In genomic region chr11:116523699-116524189, GRCm38 (mm10) we compare ENCODE assay signal across 9 mouse cellular contexts. TPM values are rescaled to one million over a fixed set of nuclear protein-coding genes. Genes with fewer than 3 reads are reported as not detected.
A peak's percentile ranks its signal among the peaks of the same experiment; 100 is the strongest.
DNase-seq lines count a peak whose midpoint lies in the region; ATAC-seq and TF ChIP-seq lines count a peak whose summit lies in the region.
"Had no signal": no experiment of that assay in that cellular context is flagged by ENCODE, and none has a peak within 500 bp of the region (broad histone marks: within the 10 kb centered on the region; RNA-seq: fewer than 3 reads in every experiment).

No protein-coding gene starts in this region.

- H3K27me3 ChIP-seq in liver, embryonic 12.5 days (replicated peaks): peaks cover 71% of the 10 kb centered on the region
- H3K27me3 ChIP-seq in liver, postnatal 0 days (ENCODE audit: insufficient read depth, low read length): peaks cover 8% of the 10 kb centered on the region; the same call in 1 of the 2 replicates
- H3K27me3 ChIP-seq in intestine, postnatal 0 days (replicated peaks; ENCODE audit: control insufficient read depth, insufficient read depth, low read length): no peaks in the 10 kb centered on the region
- no peaks in the 10 kb centered on the region for H3K27me3 ChIP-seq in stomach, embryonic 14.5 days (ENCODE audit: control insufficient read depth, insufficient read depth, low read length)
- H3K27me3 ChIP-seq: hindbrain, embryonic 15.5 days had no signal

- no peak for DNase-seq in liver, postnatal 0 days
- peak; percentile 90 for DNase-seq in fibroblast of lung, adult 2 months (ENCODE audit: low read depth)
- no peak for DNase-seq in c-Kit-positive CD71-positive TER-119-positive erythroid progenitor cells, embryonic 14.5 days (ENCODE audit: low spot score)
- no peak for DNase-seq in urinary bladder, postnatal 36 days (ENCODE audit: low spot score in 2 of 2)

- no peaks in the 10 kb centered on the region for H3K36me3 ChIP-seq in liver, embryonic 12.5 days
- no peaks in the 10 kb centered on the region for H3K36me3 ChIP-seq in liver, postnatal 0 days (replicated peaks; ENCODE audit: insufficient read depth, low read length)
- H3K36me3 ChIP-seq in intestine, postnatal 0 days (ENCODE audit: control insufficient read depth, insufficient read depth): no peaks in the 10 kb centered on the region
- H3K36me3 ChIP-seq in stomach, embryonic 14.5 days (ENCODE audit: control insufficient read depth, insufficient read depth, low read length): no peaks in the 10 kb centered on the region
- H3K36me3 ChIP-seq: hindbrain, embryonic 15.5 days had no signal

- TF ChIP-seq EP300 in liver, postnatal 0 days (IDR thresholded peaks at IDR 0.05; ENCODE audit: low read depth): no peak

- no peak overlapping the region for H3K9ac ChIP-seq in liver, embryonic 12.5 days
- H3K9ac ChIP-seq in liver, postnatal 0 days (replicated peaks): no peak overlapping the region
- no peak overlapping the region for H3K9ac ChIP-seq in intestine, postnatal 0 days (ENCODE audit: low read depth, low read length)
- H3K9ac ChIP-seq in stomach, embryonic 14.5 days (replicated peaks; ENCODE audit: low read depth, low read length): no peak overlapping the region
- H3K9ac ChIP-seq: hindbrain, embryonic 15.5 days had no signal

- TF ChIP-seq CTCF in liver, postnatal 0 days (IDR thresholded peaks at IDR 0.05; ENCODE audit: low read depth): no peak
- TF ChIP-seq CTCF in intestine, postnatal 0 days (IDR thresholded peaks at IDR 0.05; ENCODE audit: low read depth): 0 out of 2 replicates have a peak, but pooled peaks have one; percentile 1

- H3K4me2 ChIP-seq in liver, embryonic 12.5 days: no peak overlapping the region
- H3K4me2 ChIP-seq in liver, postnatal 0 days (ENCODE audit: low read depth, low read length): no peak overlapping the region
- no peak overlapping the region for H3K4me2 ChIP-seq in intestine, postnatal 0 days (replicated peaks; ENCODE audit: low read depth)
- H3K4me2 ChIP-seq in stomach, embryonic 14.5 days (replicated peaks; ENCODE audit: low read depth, low read length): no peak overlapping the region
- H3K4me2 ChIP-seq: hindbrain, embryonic 15.5 days had no signal

- H3K4me3 ChIP-seq in liver, embryonic 12.5 days: no peak overlapping the region
- no peak overlapping the region for H3K4me3 ChIP-seq in liver, postnatal 0 days (ENCODE audit: low read depth, low read length)
- H3K4me3 ChIP-seq in intestine, postnatal 0 days (ENCODE audit: low read depth, low read length): no peak overlapping the region
- no peak overlapping the region for H3K4me3 ChIP-seq in stomach, embryonic 14.5 days (ENCODE audit: low read depth, low read length)
- H3K4me3 ChIP-seq: hindbrain, embryonic 15.5 days had no signal

- H3K4me1 ChIP-seq in liver, embryonic 12.5 days: peaks cover 19% of the 10 kb centered on the region
- H3K4me1 ChIP-seq in liver, postnatal 0 days (ENCODE audit: insufficient read depth): peaks cover 12% of the 10 kb centered on the region
- H3K4me1 ChIP-seq in intestine, postnatal 0 days (replicated peaks; ENCODE audit: control insufficient read depth, insufficient read depth, low read length): no peaks in the 10 kb centered on the region
- H3K4me1 ChIP-seq in stomach, embryonic 14.5 days (ENCODE audit: control insufficient read depth, insufficient read depth, low read length): peaks cover 23% of the 10 kb centered on the region

- H3K9me3 ChIP-seq in liver, embryonic 12.5 days (replicated peaks): no peaks in the 10 kb centered on the region
- no peaks in the 10 kb centered on the region for H3K9me3 ChIP-seq in liver, postnatal 0 days (ENCODE audit: low read length)
- H3K9me3 ChIP-seq in intestine, postnatal 0 days (ENCODE audit: control insufficient read depth): no peaks in the 10 kb centered on the region
- no peaks in the 10 kb centered on the region for H3K9me3 ChIP-seq in stomach, embryonic 14.5 days (ENCODE audit: control insufficient read depth, low read depth, low read length)
- H3K9me3 ChIP-seq: hindbrain, embryonic 15.5 days had no signal

- 40% methylated on average over 5 of the region's 5 CpGs for WGBS in liver, embryonic 12.5 days (ENCODE audit: insufficient replicate concordance)
- WGBS in liver, postnatal 0 days (ENCODE audit: insufficient replicate concordance): 51% methylated on average over 5 of the region's 5 CpGs
- WGBS in intestine, postnatal 0 days: 52% methylated on average over 5 of the region's 5 CpGs
- 49% methylated on average over 5 of the region's 5 CpGs for WGBS in stomach, embryonic 14.5 days

- H3K27ac ChIP-seq in liver, embryonic 12.5 days: peak overlapping the region; percentile 18; the same call in 1 of the 2 replicates
- no peak overlapping the region for H3K27ac ChIP-seq in liver, postnatal 0 days (ENCODE audit: low read depth)
- no peak overlapping the region for H3K27ac ChIP-seq in intestine, postnatal 0 days (ENCODE audit: low read depth, low read length)
- H3K27ac ChIP-seq in stomach, embryonic 14.5 days (ENCODE audit: low read length): peak overlapping the region; percentile 45; the same call in 1 of the 2 replicates
- H3K27ac ChIP-seq: hindbrain, embryonic 15.5 days had no signal

- ATAC-seq in liver, embryonic 12.5 days: no peak
- no peak for ATAC-seq in liver, postnatal 0 days
- ATAC-seq in intestine, postnatal 0 days: peak; percentile 42; the same call in 1 of the 2 replicates
- ATAC-seq in stomach, embryonic 14.5 days (ENCODE audit: insufficient number of reproducible peaks, insufficient read depth, low FRiP score, low read depth): peak; percentile 34; the same call in 1 of the 2 replicates
- no peak for ATAC-seq in cerebellum, adult (ENCODE audit: insufficient number of reproducible peaks, low FRiP score, low TSS enrichment)

RNA-seq across cellular contexts. Expression of gene Sphk1, which starts 7.0 kb away (rescaled TPM):
- polyA plus RNA-seq in liver, embryonic 12.5 days (2016; fragmentation: Nextera tagmentation; extraction: Ambion mirVana): 26.9 and 28.0 TPM in 2 replicates
- polyA plus RNA-seq in liver, postnatal 0 days (2015; fragmentation: Nextera tagmentation; extraction: Ambion mirVana): 15.5 and 17.4 TPM in 2 replicates
- 2.5 and 3.3 TPM in 2 replicates for polyA plus RNA-seq in intestine, postnatal 0 days (2015; fragmentation: Nextera tagmentation; extraction: Ambion mirVana)
- 11.5 and 13.0 TPM in 2 replicates for polyA plus RNA-seq in stomach, embryonic 14.5 days (2014; fragmentation: Nextera tagmentation; extraction: Ambion mirVana)

RNA-seq across cellular contexts. Expression of gene Prpsap1, which starts 29.7 kb away (rescaled TPM):
- polyA plus RNA-seq in liver, embryonic 12.5 days (2016; fragmentation: Nextera tagmentation; extraction: Ambion mirVana): 69.9 and 77.1 TPM in 2 replicates
- polyA plus RNA-seq in liver, postnatal 0 days (2015; fragmentation: Nextera tagmentation; extraction: Ambion mirVana): 64.4 and 67.4 TPM in 2 replicates
- 177 and 194 TPM in 2 replicates for polyA plus RNA-seq in intestine, postnatal 0 days (2015; fragmentation: Nextera tagmentation; extraction: Ambion mirVana)
- polyA plus RNA-seq in stomach, embryonic 14.5 days (2014; fragmentation: Nextera tagmentation; extraction: Ambion mirVana): 216 and 218 TPM in 2 replicates

RNA-seq across cellular contexts. Expression of gene Ube2o, which starts 57.5 kb away (rescaled TPM):
- polyA plus RNA-seq in liver, embryonic 12.5 days (2016; fragmentation: Nextera tagmentation; extraction: Ambion mirVana): 40.0 and 40.2 TPM in 2 replicates
- polyA plus RNA-seq in liver, postnatal 0 days (2015; fragmentation: Nextera tagmentation; extraction: Ambion mirVana): 15.2 and 16.3 TPM in 2 replicates
- polyA plus RNA-seq in intestine, postnatal 0 days (2015; fragmentation: Nextera tagmentation; extraction: Ambion mirVana): 3.7 and 4.8 TPM in 2 replicates
- polyA plus RNA-seq in stomach, embryonic 14.5 days (2014; fragmentation: Nextera tagmentation; extraction: Ambion mirVana): 10.1 and 11.4 TPM in 2 replicates

RNA-seq across cellular contexts. Expression of gene Qrich2, which starts 57.7 kb away (rescaled TPM):
- not detected in 2 replicates for polyA plus RNA-seq in liver, embryonic 12.5 days (2016; fragmentation: Nextera tagmentation; extraction: Ambion mirVana)
- 0.06 TPM in 1 of 2 replicates, not detected in the other for polyA plus RNA-seq in liver, postnatal 0 days (2015; fragmentation: Nextera tagmentation; extraction: Ambion mirVana)
- polyA plus RNA-seq in intestine, postnatal 0 days (2015; fragmentation: Nextera tagmentation; extraction: Ambion mirVana): 0.14 TPM in 1 of 2 replicates, not detected in the other
- polyA plus RNA-seq in stomach, embryonic 14.5 days (2014; fragmentation: Nextera tagmentation; extraction: Ambion mirVana): 0.22 TPM in 1 of 2 replicates, not detected in the other

Comparison
In these comparisons a context has a peak if more than half of its experiments do, and no peak if none do; other contexts are left out.
1. H3K27ac ChIP-seq: peak in liver, embryonic 12.5 days (single experiment) and stomach, embryonic 14.5 days (single experiment); none in liver, postnatal 0 days (single experiment) and intestine, postnatal 0 days (single experiment).
2. ATAC-seq: peak in intestine, postnatal 0 days (single experiment) and stomach, embryonic 14.5 days (single experiment); none in liver, embryonic 12.5 days (single experiment), liver, postnatal 0 days (single experiment) and cerebellum, adult (single experiment).